Mouse (Mus musculus): ENCODE results near the gene Itgb5. TPM values are rescaled to one million over a fixed set of nuclear protein-coding genes. Genes with fewer than 3 reads are reported as not detected.

Itgb5 gene
- polyA plus RNA-seq, 1 experiment from 2014 or later = 61.4 TPM

GRCm38 (mm10) chr16:33943388-33943787 is 113.9 kb downstream of the Itgb5 start:
- no peak overlapping the region for H3K4me3 ChIP-seq
- no peaks in the 10 kb centered on the region for H3K9me3 ChIP-seq (replicated peaks)
- no peaks in the 10 kb centered on the region for H3K27me3 ChIP-seq
- ATAC-seq (replicated peaks; ENCODE audit: insufficient number of reproducible peaks, insufficient read depth, low FRiP score, low read depth) = no peak
- H3K27ac ChIP-seq = no peak overlapping the region; the same call in 1 of the 2 replicates
- WGBS = 94% methylated on average over 6 of the region's 6 CpGs
- H3K4me1 ChIP-seq (replicated peaks) = peaks cover 78% of the 10 kb centered on the region
- H3K4me2 ChIP-seq = no peak overlapping the region
- no peak overlapping the region for H3K9ac ChIP-seq
- H3K36me3 ChIP-seq = peaks cover 6% of the 10 kb centered on the region; the same call in 1 of the 2 replicates

GRCm38 (mm10) chr16:33944126-33944525 is 114.7 kb downstream of the Itgb5 start:
- peaks cover 71% of the 10 kb centered on the region for H3K4me1 ChIP-seq (replicated peaks)
- H3K27me3 ChIP-seq = no peaks in the 10 kb centered on the region
- no peak overlapping the region for H3K4me3 ChIP-seq
- peaks cover 13% of the 10 kb centered on the region; the same call in 1 of the 2 replicates for H3K36me3 ChIP-seq
- no peak overlapping the region for H3K27ac ChIP-seq
- H3K9me3 ChIP-seq (replicated peaks) = no peaks in the 10 kb centered on the region
- no peak for ATAC-seq (replicated peaks; ENCODE audit: insufficient number of reproducible peaks, insufficient read depth, low FRiP score, low read depth)
- 74% methylated on average over 4 of the region's 4 CpGs for WGBS
- no peak overlapping the region for H3K9ac ChIP-seq
- H3K4me2 ChIP-seq = no peak overlapping the region

- peaks cover 64% of the 10 kb centered on the region for H3K4me1 ChIP-seq (replicated peaks)
- H3K27me3 ChIP-seq = no peaks in the 10 kb centered on the region
- H3K36me3 ChIP-seq = peaks cover 18% of the 10 kb centered on the region; the same call in 1 of the 2 replicates
- no peak overlapping the region for H3K4me3 ChIP-seq
- H3K9ac ChIP-seq = no peak overlapping the region
- 14% methylated on average over 6 of the region's 6 CpGs for WGBS
- no peaks in the 10 kb centered on the region for H3K9me3 ChIP-seq (replicated peaks)
- H3K4me2 ChIP-seq = no peak overlapping the region
- H3K27ac ChIP-seq = peak overlapping the region; percentile 66
- no peak for ATAC-seq (replicated peaks; ENCODE audit: insufficient number of reproducible peaks, insufficient read depth, low FRiP score, low read depth)
These were observed 115.3 kb downstream of the Itgb5 start for GRCm38 (mm10) chr16:33944772-33945171.

- H3K27ac ChIP-seq = peak overlapping the region; percentile 66
- 42% methylated on average over 7 of the region's 7 CpGs for WGBS
- H3K9me3 ChIP-seq (replicated peaks) = no peaks in the 10 kb centered on the region
- no peak overlapping the region for H3K4me2 ChIP-seq
- peaks cover 18% of the 10 kb centered on the region; the same call in 1 of the 2 replicates for H3K36me3 ChIP-seq
- H3K27me3 ChIP-seq = no peaks in the 10 kb centered on the region
- no peak overlapping the region for H3K4me3 ChIP-seq
- H3K4me1 ChIP-seq (replicated peaks) = peaks cover 54% of the 10 kb centered on the region
- H3K9ac ChIP-seq = no peak overlapping the region
- no peak for ATAC-seq (replicated peaks; ENCODE audit: insufficient number of reproducible peaks, insufficient read depth, low FRiP score, low read depth)
These were observed 116.6 kb downstream of the Itgb5 start for GRCm38 (mm10) chr16:33946021-33946420.

- WGBS = 84% methylated on average over 17 of the region's 17 CpGs
- H3K4me2 ChIP-seq = no peak overlapping the region
- no peak overlapping the region for H3K9ac ChIP-seq
- no peak overlapping the region for H3K27ac ChIP-seq
- peaks cover 21% of the 10 kb centered on the region; the same call in 1 of the 2 replicates for H3K36me3 ChIP-seq
- no peaks in the 10 kb centered on the region for H3K27me3 ChIP-seq
- no peak overlapping the region for H3K4me3 ChIP-seq
- no peak for ATAC-seq (replicated peaks; ENCODE audit: insufficient number of reproducible peaks, insufficient read depth, low FRiP score, low read depth)
- H3K4me1 ChIP-seq (replicated peaks) = peaks cover 35% of the 10 kb centered on the region
- H3K9me3 ChIP-seq (replicated peaks) = no peaks in the 10 kb centered on the region
These were observed 118.5 kb downstream of the Itgb5 start for GRCm38 (mm10) chr16:33947664-33948571.

GRCm38 (mm10) chr16:33950386-33950785 is 120.9 kb downstream of the Itgb5 start:
- no peak overlapping the region for H3K4me2 ChIP-seq
- ATAC-seq (replicated peaks; ENCODE audit: insufficient number of reproducible peaks, insufficient read depth, low FRiP score, low read depth) = no peak
- H3K27me3 ChIP-seq = no peaks in the 10 kb centered on the region
- H3K36me3 ChIP-seq = peaks cover 44% of the 10 kb centered on the region
- 76% methylated on average over 6 of the region's 6 CpGs for WGBS
- peaks cover 13% of the 10 kb centered on the region for H3K4me1 ChIP-seq (replicated peaks)
- no peaks in the 10 kb centered on the region for H3K9me3 ChIP-seq (replicated peaks)
- no peak overlapping the region for H3K9ac ChIP-seq
- H3K4me3 ChIP-seq = no peak overlapping the region
- no peak overlapping the region for H3K27ac ChIP-seq

GRCm38 (mm10) chr16:33950830-33951229 is 121.4 kb downstream of the Itgb5 start:
- H3K4me1 ChIP-seq (replicated peaks) = peaks cover 9% of the 10 kb centered on the region
- H3K9me3 ChIP-seq (replicated peaks) = no peaks in the 10 kb centered on the region
- no peak overlapping the region for H3K4me3 ChIP-seq
- H3K36me3 ChIP-seq = peaks cover 48% of the 10 kb centered on the region
- ATAC-seq (replicated peaks; ENCODE audit: insufficient number of reproducible peaks, insufficient read depth, low FRiP score, low read depth) = no peak
- no peak overlapping the region for H3K4me2 ChIP-seq
- 28% methylated on average over 4 of the region's 4 CpGs for WGBS
- no peaks in the 10 kb centered on the region for H3K27me3 ChIP-seq
- H3K9ac ChIP-seq = no peak overlapping the region
- H3K27ac ChIP-seq = no peak overlapping the region

- Histone ChIP-seq H3K27ac (no peak overlapping the region), H3K4me2 (no peak overlapping the region), H3K9me3 (replicated peaks) (no peaks in the 10 kb centered on the region), H3K36me3 (peaks cover 67% of the 10 kb centered on the region), H3K9ac (no peak overlapping the region), H3K4me1 (replicated peaks) (0 out of 2 replicates have a peak, but pooled peaks cover 2% of the 10 kb centered on the region), H3K27me3 (no peaks in the 10 kb centered on the region), H3K4me3 (no peak overlapping the region)
- no peak for ATAC-seq (replicated peaks; ENCODE audit: insufficient number of reproducible peaks, insufficient read depth, low FRiP score, low read depth)
- 85% methylated on average over 4 of the region's 4 CpGs for whole genome bisulfite sequencing
These were observed 123.5 kb downstream of the Itgb5 start for GRCm38 (mm10) chr16:33953008-33953407.

GRCm38 (mm10) chr16:33954793-33955192 is 125.3 kb downstream of the Itgb5 start:
- H3K4me3 ChIP-seq = no peak overlapping the region
- H3K27ac ChIP-seq = no peak overlapping the region
- H3K4me2 ChIP-seq = no peak overlapping the region
- no peaks in the 10 kb centered on the region for H3K9me3 ChIP-seq (replicated peaks)
- 95% methylated on average over 1 of the region's 1 CpGs for WGBS
- peaks cover 70% of the 10 kb centered on the region for H3K36me3 ChIP-seq
- no peaks in the 10 kb centered on the region for H3K27me3 ChIP-seq
- H3K4me1 ChIP-seq (replicated peaks) = 0 out of 2 replicates have a peak, but pooled peaks cover 2% of the 10 kb centered on the region
- no peak overlapping the region for H3K9ac ChIP-seq
- no peak for ATAC-seq (replicated peaks; ENCODE audit: insufficient number of reproducible peaks, insufficient read depth, low FRiP score, low read depth)

- H3K9me3 ChIP-seq (replicated peaks) = no peaks in the 10 kb centered on the region
- no peak overlapping the region for H3K4me3 ChIP-seq
- 84% methylated on average over 6 of the region's 6 CpGs for WGBS
- peaks cover 11% of the 10 kb centered on the region for H3K4me1 ChIP-seq (replicated peaks)
- H3K27ac ChIP-seq = no peak overlapping the region
- H3K9ac ChIP-seq = no peak overlapping the region
- peaks cover 48% of the 10 kb centered on the region for H3K36me3 ChIP-seq
- no peaks in the 10 kb centered on the region for H3K27me3 ChIP-seq
- no peak overlapping the region for H3K4me2 ChIP-seq
- ATAC-seq (replicated peaks; ENCODE audit: insufficient number of reproducible peaks, insufficient read depth, low FRiP score, low read depth) = no peak
These were observed 134.0 kb downstream of the Itgb5 start for GRCm38 (mm10) chr16:33963509-33963908.

GRCm38 (mm10) chr16:33965878-33966537 is 136.5 kb downstream of the Itgb5 start:
- H3K4me3 ChIP-seq = peak overlapping the region; percentile 74
- no peaks in the 10 kb centered on the region for H3K9me3 ChIP-seq (replicated peaks)
- 12% methylated on average over 15 of the region's 15 CpGs for WGBS
- peak overlapping the region; percentile 78 for H3K4me2 ChIP-seq
- H3K27me3 ChIP-seq = no peaks in the 10 kb centered on the region
- peak overlapping the region; percentile 65 for H3K27ac ChIP-seq
- peak overlapping the region; percentile 75 for H3K9ac ChIP-seq
- peaks cover 11% of the 10 kb centered on the region for H3K4me1 ChIP-seq (replicated peaks)
- peaks cover 23% of the 10 kb centered on the region for H3K36me3 ChIP-seq
- ATAC-seq (replicated peaks; ENCODE audit: insufficient number of reproducible peaks, insufficient read depth, low FRiP score, low read depth) = no peak
